Mouse (Mus musculus) limb, embryonic 12.5 days (tissue): ENCODE measurements around the gene Tesc. TPM values are rescaled to one million over a fixed set of nuclear protein-coding genes. Genes with fewer than 3 reads are reported as not detected.
A peak's percentile ranks its signal among the peaks of the same experiment; 100 is the strongest.

Experiments
- ATAC-seq: fragments of 200-750 bp; cut with Nextera tagmentation; 2 replicates; pipeline ENCODE4 v1.8.0; 2017; ENCODE audit warnings: low read depth, moderate TSS enrichment; ENCODE audit not compliant: insufficient number of reproducible peaks, insufficient read depth, low FRiP score, low TSS enrichment
- H3K27ac ChIP-seq: fragments of 300-500 bp; sonication (generic); 2 replicates; pipeline ENCODE4 v1.5.1; 2016; ENCODE audit warnings: mild to moderate bottlenecking, moderate library complexity
- H3K27me3 ChIP-seq: fragments of 300-500 bp; sonication (generic); 2 replicates; pipeline ENCODE4 v1.6.1; 2016; ENCODE audit warnings: mild to moderate bottlenecking, moderate library complexity
- H3K36me3 ChIP-seq: fragments of 300-500 bp; sonication (generic); 2 replicates; pipeline ENCODE4 v1.6.1; 2016; ENCODE audit warnings: mild to moderate bottlenecking, moderate library complexity
- H3K4me1 ChIP-seq: fragments of 300-500 bp; sonication (generic); replicated peaks from 2 replicates; pipeline ENCODE4 v1.6.1; 2016
- H3K4me2 ChIP-seq: fragments of 300-500 bp; sonication (generic); 2 replicates; pipeline ENCODE4 v1.6.1; 2016; ENCODE audit warnings: mild to moderate bottlenecking, moderate library complexity
- H3K4me3 ChIP-seq: fragments of 300-500 bp; sonication (generic); replicated peaks from 2 replicates; pipeline ENCODE4 v1.5.1; 2016; ENCODE audit warnings: mild to moderate bottlenecking
- H3K9ac ChIP-seq: fragments of 300-500 bp; sonication (generic); replicated peaks from 2 replicates; pipeline ENCODE4 v1.6.1; 2016; ENCODE audit warnings: mild to moderate bottlenecking, moderate library complexity
- H3K9me3 ChIP-seq: fragments of 300-500 bp; sonication (generic); 2 replicates; pipeline ENCODE4 v1.6.1; 2016; ENCODE audit warnings: mild to moderate bottlenecking, moderate library complexity
- WGBS: fragments of 180-500 bp; shearing (Covaris S2); methylation state at CpG from one replicate; pipeline ENCODE4 v1.1.7; 2016; 5-methylcytosine and 5-hydroxymethylcytosine counted together
- polyA plus RNA-seq: library from polyadenylated mRNA; unstranded; fragments of >200 nt; fragmentation: Nextera tagmentation; extraction: Ambion mirVana; gene quantifications from 2 replicates; pipeline ENCODE4 v1.2.1, GENCODE M21; 2016

Tesc gene
- polyA plus RNA-seq, 1 experiment from 2014 or later: 0.49 TPM

- H3K27me3 ChIP-seq: peaks cover 4% of the 10 kb centered on the region; the same call in 1 of the 2 replicates
- no peak overlapping the region for H3K27ac ChIP-seq
- peaks cover 12% of the 10 kb centered on the region for H3K4me1 ChIP-seq
- H3K9ac ChIP-seq: no peak overlapping the region
- H3K36me3 ChIP-seq: peaks cover 7% of the 10 kb centered on the region; the same call in 1 of the 2 replicates
- no peak overlapping the region for H3K4me3 ChIP-seq
- no peak overlapping the region for H3K4me2 ChIP-seq
- no peaks in the 10 kb centered on the region for H3K9me3 ChIP-seq
- ATAC-seq: no peak
- WGBS: 83% methylated on average over 2 of the region's 2 CpGs
Measured at GRCm38 (mm10) chr5:118015669-118016068, 11.9 kb upstream of the Tesc start.

GRCm38 (mm10) chr5:118017527-118017926, 10.0 kb upstream of the Tesc start:
- no peak for ATAC-seq
- WGBS: 58% methylated on average over 5 of the region's 5 CpGs

DNA sequence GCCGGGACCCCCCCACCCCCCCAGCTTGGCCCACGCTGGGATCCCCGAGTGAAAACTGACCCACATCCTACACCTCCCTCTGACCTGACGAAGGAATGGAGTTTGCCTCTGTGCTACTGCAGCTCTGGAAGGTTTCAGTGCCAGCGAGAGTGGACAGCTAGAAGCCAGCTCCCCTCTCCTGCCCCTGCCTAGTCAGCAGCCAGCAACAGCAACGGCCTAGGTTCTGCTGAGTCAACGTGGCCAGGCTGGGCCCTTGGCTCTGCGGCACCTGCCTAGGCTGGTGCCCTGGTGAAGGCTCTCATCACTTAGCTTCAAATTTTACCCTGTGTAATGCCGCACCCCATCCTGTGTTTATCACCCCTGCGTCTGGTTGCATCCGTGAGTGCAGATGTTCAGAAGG, 7.6 kb upstream of the Tesc start:
- no peaks in the 10 kb centered on the region for H3K36me3 ChIP-seq
- H3K4me2 ChIP-seq: no peak overlapping the region
- H3K4me1 ChIP-seq: peaks cover 8% of the 10 kb centered on the region
- H3K9me3 ChIP-seq: no peaks in the 10 kb centered on the region
- peaks cover 4% of the 10 kb centered on the region; the same call in 1 of the 2 replicates for H3K27me3 ChIP-seq
- H3K27ac ChIP-seq: no peak overlapping the region
- H3K9ac ChIP-seq: no peak overlapping the region
- no peak for ATAC-seq
- no peak overlapping the region for H3K4me3 ChIP-seq
- 64% methylated on average over 11 of the region's 11 CpGs for WGBS

More at GRCm38 (mm10) chr5:118017527-118017926, 10.0 kb upstream of the Tesc start:
- Histone ChIP-seq H3K4me1 (peaks cover 12% of the 10 kb centered on the region), H3K27ac (no peak overlapping the region), H3K9me3 (no peaks in the 10 kb centered on the region), H3K36me3 (no peaks in the 10 kb centered on the region), H3K27me3 (peaks cover 4% of the 10 kb centered on the region; the same call in 1 of the 2 replicates), H3K4me3 (no peak overlapping the region), H3K4me2 (no peak overlapping the region), H3K9ac (no peak overlapping the region)

GRCm38 (mm10) chr5:118023053-118023452, 4.5 kb upstream of the Tesc start:
- WGBS: 71% methylated on average over 3 of the region's 3 CpGs
- H3K9ac ChIP-seq: no peak overlapping the region
- no peak for ATAC-seq
- no peaks in the 10 kb centered on the region for H3K36me3 ChIP-seq
- peaks cover 29% of the 10 kb centered on the region for H3K27me3 ChIP-seq
- no peak overlapping the region for H3K4me2 ChIP-seq
- no peaks in the 10 kb centered on the region for H3K9me3 ChIP-seq
- peaks cover 22% of the 10 kb centered on the region for H3K4me1 ChIP-seq
- no peak overlapping the region for H3K4me3 ChIP-seq
- no peak overlapping the region for H3K27ac ChIP-seq

- Histone ChIP-seq H3K4me2 (no peak overlapping the region), H3K4me3 (no peak overlapping the region), H3K4me1 (peaks cover 37% of the 10 kb centered on the region), H3K9me3 (no peaks in the 10 kb centered on the region), H3K27me3 (peaks cover 57% of the 10 kb centered on the region), H3K36me3 (no peaks in the 10 kb centered on the region), H3K27ac (no peak overlapping the region), H3K9ac (no peak overlapping the region)
- ATAC-seq: no peak
- WGBS: 3% methylated on average over 12 of the region's 12 CpGs
Measured at GRCm38 (mm10) chr5:118025880-118026279, 1.7 kb upstream of the Tesc start.

GRCm38 (mm10) chr5:118026343-118026742, 1.2 kb upstream of the Tesc start:
- 2% methylated on average over 13 of the region's 13 CpGs for WGBS
- no peak overlapping the region for H3K27ac ChIP-seq
- no peak for ATAC-seq
- H3K27me3 ChIP-seq: peaks cover 62% of the 10 kb centered on the region
- peak overlapping the region; percentile 100 for H3K4me2 ChIP-seq
- H3K9ac ChIP-seq: 0 out of 2 replicates have a peak overlapping the region, but pooled peaks have one; percentile 18
- peak overlapping the region; percentile 71 for H3K4me3 ChIP-seq
- H3K4me1 ChIP-seq: peaks cover 39% of the 10 kb centered on the region
- H3K9me3 ChIP-seq: no peaks in the 10 kb centered on the region
- H3K36me3 ChIP-seq: no peaks in the 10 kb centered on the region

GRCm38 (mm10) chr5:118027101-118027697, 344 bp upstream of the Tesc start:
- Histone ChIP-seq H3K4me3 (peak overlapping the region; percentile 71), H3K36me3 (no peaks in the 10 kb centered on the region), H3K9me3 (no peaks in the 10 kb centered on the region), H3K4me2 (peak overlapping the region; percentile 100), H3K4me1 (peaks cover 39% of the 10 kb centered on the region), H3K27ac (no peak overlapping the region), H3K9ac (peak overlapping the region; percentile 57), H3K27me3 (peaks cover 68% of the 10 kb centered on the region)
- no peak for ATAC-seq
- 2% methylated on average over 39 of the region's 39 CpGs for WGBS

- H3K4me2 ChIP-seq: peak overlapping the region; percentile 100
- H3K4me1 ChIP-seq: peaks cover 39% of the 10 kb centered on the region
- H3K9me3 ChIP-seq: no peaks in the 10 kb centered on the region
- no peaks in the 10 kb centered on the region for H3K36me3 ChIP-seq
- peak overlapping the region; percentile 71 for H3K4me3 ChIP-seq
- H3K27ac ChIP-seq: no peak overlapping the region
- 2% methylated on average over 69 of the region's 79 CpGs for WGBS
- no peak for ATAC-seq
- peak overlapping the region; percentile 57; the same call in 1 of the 2 replicates for H3K9ac ChIP-seq
- H3K27me3 ChIP-seq: peaks cover 70% of the 10 kb centered on the region
Measured at GRCm38 (mm10) chr5:118028191-118029034, 870 bp downstream of the Tesc start.

DNA sequence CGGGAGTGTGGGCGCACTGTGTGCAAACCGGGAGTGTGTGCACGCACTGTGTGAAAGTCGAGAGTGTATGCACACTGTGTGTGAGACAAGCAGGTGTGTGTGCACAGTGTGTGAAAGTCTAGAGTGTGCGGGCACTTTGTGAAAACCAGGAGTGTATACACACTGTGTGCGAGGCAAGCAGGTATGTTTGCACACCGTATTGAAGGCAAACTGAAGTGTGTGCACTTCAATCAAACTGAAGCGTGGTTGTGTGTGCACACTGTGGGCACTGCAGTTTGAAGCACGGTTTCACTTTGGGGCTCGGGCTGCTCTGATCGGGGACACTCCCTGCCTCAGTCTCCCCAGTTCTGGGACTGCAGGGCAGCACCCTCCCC, 1.5 kb downstream of the Tesc start:
- peak overlapping the region; percentile 71 for H3K4me3 ChIP-seq
- WGBS: 9% methylated on average over 12 of the region's 12 CpGs
- H3K27ac ChIP-seq: no peak overlapping the region
- H3K4me2 ChIP-seq: peak overlapping the region; percentile 100
- no peaks in the 10 kb centered on the region for H3K36me3 ChIP-seq
- peaks cover 72% of the 10 kb centered on the region for H3K27me3 ChIP-seq
- no peaks in the 10 kb centered on the region for H3K9me3 ChIP-seq
- ATAC-seq: no peak
- H3K9ac ChIP-seq: no peak overlapping the region
- H3K4me1 ChIP-seq: peaks cover 39% of the 10 kb centered on the region

DNA sequence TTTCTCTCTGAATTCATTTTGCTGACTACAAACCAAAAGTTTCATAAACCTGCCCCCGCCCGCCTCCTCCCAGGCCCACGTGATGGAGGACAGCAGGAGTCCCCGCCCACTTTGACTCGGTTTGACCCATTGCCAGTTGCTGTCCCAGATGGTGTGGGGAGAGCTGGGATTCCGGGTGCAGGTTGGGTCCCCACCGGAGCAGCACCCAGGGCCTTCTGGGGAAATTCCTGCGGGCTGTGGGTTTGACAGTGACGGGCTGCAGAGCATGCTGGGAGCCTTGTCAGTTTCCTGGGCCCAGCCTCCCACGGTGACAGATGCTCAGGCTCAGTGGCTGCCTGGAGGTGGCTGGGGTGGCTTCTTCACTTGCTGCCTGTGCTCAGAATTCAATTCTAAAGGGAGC, 1.9 kb downstream of the Tesc start:
- Histone ChIP-seq H3K4me1 (peaks cover 39% of the 10 kb centered on the region), H3K36me3 (no peaks in the 10 kb centered on the region), H3K4me2 (peak overlapping the region; percentile 100), H3K9me3 (no peaks in the 10 kb centered on the region), H3K27me3 (peaks cover 72% of the 10 kb centered on the region), H3K4me3 (peak overlapping the region; percentile 71), H3K27ac (no peak overlapping the region), H3K9ac (no peak overlapping the region)
- WGBS: 2% methylated on average over 10 of the region's 10 CpGs
- ATAC-seq: no peak

GRCm38 (mm10) chr5:118030022-118030675, 2.6 kb downstream of the Tesc start:
- no peak for ATAC-seq
- Histone ChIP-seq H3K36me3 (no peaks in the 10 kb centered on the region), H3K9me3 (peaks cover 6% of the 10 kb centered on the region; the same call in 1 of the 2 replicates), H3K4me1 (peaks cover 39% of the 10 kb centered on the region), H3K4me2 (no peak overlapping the region), H3K9ac (no peak overlapping the region), H3K27ac (no peak overlapping the region), H3K4me3 (no peak overlapping the region), H3K27me3 (peaks cover 72% of the 10 kb centered on the region)
- 90% methylated on average over 9 of the region's 9 CpGs for WGBS
